Mouse (Mus musculus): Measurements from ENCODE around the gene BC107364.
"Not testable (repeated sequence)": the region's sequence is repeated elsewhere in the genome, so short reads cannot be mapped to it uniquely, and the experiment has no call there.

The BC107364 gene

GRCm38 (mm10) chr3:96451181-96451737, 847 bp downstream of the BC107364 start:
- not testable (repeated sequence) for DNase-seq (ENCODE audit: low spot score)

- not testable (repeated sequence) for DNase-seq (ENCODE audit: low spot score)
These were observed 1.6 kb downstream of the BC107364 start for GRCm38 (mm10) chr3:96450586-96450896.

DNA sequence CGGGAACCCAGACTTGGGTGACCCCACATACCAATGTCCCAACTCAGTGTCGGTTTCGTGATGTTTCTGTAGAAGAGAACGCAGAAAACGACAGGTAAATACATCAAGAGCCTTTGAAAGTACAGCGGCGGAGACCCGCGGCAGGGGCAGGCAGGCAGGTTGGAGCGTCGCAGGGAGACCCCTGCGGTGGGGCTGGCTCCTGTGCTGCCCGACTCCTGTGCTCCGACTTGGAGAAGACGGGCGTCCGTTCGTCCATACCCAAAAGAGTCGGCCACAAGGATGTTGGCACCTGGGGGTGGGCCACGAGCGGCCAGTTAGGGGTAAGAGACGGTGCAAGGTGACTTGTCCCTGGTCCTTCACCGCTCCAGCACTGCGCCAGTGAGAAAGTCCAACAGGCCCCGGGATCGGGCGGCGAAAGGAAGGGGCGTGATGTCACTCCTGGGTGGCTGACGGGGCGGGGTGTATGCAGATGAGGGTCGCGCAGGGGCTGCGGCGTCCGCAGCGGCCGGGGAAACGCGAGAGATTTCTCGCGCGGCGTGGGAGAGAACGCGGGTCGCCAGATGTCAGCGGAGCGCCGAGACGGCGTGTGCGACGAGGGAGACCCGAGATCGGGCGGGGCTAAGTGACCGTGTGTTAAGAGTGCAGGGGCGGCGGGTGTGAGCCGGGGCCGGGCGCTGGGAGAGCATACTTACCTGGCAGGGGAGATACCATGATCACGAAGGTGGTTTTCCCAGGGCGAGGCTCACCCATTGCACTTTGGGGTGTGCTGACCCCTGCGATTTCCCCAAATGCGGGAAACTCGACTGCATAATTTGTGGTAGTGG, 2.1 kb downstream of the BC107364 start:
- not testable (repeated sequence) for DNase-seq (ENCODE audit: low spot score)

GRCm38 (mm10) chr3:96445436-96445835, 6.7 kb downstream of the BC107364 start:
- no peak for DNase-seq (ENCODE audit: low spot score)

- peak; percentile 68 for DNase-seq (ENCODE audit: low spot score)
These were observed 11.5 kb downstream of the BC107364 start for GRCm38 (mm10) chr3:96440578-96440977.

DNA sequence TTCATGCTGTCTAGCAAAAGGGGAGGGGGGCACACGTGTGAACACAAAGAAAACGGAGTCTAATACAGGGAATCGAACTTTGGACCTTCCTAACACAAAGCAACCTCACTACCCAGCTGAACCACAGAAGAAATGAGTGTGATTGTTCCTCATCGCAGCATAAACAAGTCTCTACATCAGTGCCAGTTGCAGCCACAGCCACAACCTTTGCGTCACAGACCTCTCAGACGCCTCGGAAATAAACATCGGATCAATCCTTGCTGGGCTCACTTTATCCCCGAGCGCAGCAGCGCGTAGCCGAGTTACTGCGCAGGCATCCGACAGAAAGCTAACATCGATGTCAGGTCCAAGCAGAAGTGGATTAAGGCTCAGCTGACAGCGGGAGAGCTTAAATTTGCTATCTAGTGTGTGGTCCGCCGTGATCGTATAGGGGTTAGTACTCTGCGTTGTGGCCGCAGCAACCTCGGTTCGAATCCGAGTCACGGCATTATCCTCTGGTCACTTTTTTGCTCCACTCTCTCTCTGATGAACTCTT, 16.5 kb downstream of the BC107364 start:
- no peak for DNase-seq (ENCODE audit: low spot score)

- DNase-seq (ENCODE audit: low spot score), result no peak
These were observed 19.9 kb downstream of the BC107364 start for GRCm38 (mm10) chr3:96432207-96432606.

DNA sequence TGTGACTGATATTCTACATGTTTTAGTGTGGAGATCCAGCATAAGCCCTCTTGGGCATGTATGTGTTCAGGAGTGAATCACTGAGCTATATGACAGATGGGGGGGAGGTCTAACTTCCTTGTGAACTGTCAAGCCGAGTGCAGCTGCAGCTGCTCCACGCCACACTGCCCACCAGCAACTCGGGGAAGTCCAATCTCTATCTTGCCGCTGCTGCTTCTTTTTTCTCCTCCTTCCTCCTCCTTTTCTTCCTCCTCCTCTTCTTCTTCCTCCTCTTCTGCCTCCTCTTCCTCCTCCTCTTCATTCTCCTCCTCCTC, 22.3 kb downstream of the BC107364 start:
- DNase-seq (ENCODE audit: low spot score), result no peak

DNA sequence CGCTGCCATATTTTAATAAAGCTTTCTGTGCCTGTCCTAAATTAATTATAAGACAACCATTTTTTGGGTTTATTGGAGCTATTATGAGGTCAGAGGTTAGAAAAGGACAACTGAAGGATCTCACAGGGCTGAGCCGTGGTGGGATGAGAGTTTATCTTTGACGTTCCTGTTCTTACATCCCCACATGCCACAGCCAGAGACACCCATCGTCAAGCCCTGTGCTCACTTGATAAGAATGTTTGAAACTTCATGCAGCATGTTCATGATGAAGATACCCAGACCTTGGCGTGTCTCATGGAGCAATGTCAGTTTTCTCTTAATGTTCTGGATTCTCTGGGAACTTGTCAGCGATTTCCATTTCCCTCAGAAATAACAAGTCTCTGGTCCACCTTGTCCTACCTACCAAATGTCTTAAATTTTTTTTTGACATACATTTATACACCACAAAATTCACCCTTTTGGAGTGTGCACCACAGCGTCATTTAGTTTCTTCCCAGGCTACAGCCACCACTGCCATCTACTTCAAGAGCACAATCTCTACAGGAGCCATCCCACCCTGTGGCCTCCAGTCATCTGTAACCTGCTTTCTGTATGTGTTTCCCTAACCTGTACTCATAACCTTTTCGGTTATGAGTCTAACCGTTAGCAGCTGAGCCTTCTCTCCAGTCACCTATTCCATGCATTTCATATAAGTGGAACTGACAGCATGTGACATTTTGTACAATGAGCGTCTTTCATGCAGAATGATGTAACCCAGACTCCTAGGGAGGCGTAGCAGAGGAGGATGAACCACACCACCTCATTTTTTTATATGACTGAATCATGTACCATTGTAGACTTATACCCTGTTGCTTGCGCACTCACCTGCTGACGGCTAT, 22.9 kb downstream of the BC107364 start:
- DNase-seq (ENCODE audit: low spot score), result no peak

DNA sequence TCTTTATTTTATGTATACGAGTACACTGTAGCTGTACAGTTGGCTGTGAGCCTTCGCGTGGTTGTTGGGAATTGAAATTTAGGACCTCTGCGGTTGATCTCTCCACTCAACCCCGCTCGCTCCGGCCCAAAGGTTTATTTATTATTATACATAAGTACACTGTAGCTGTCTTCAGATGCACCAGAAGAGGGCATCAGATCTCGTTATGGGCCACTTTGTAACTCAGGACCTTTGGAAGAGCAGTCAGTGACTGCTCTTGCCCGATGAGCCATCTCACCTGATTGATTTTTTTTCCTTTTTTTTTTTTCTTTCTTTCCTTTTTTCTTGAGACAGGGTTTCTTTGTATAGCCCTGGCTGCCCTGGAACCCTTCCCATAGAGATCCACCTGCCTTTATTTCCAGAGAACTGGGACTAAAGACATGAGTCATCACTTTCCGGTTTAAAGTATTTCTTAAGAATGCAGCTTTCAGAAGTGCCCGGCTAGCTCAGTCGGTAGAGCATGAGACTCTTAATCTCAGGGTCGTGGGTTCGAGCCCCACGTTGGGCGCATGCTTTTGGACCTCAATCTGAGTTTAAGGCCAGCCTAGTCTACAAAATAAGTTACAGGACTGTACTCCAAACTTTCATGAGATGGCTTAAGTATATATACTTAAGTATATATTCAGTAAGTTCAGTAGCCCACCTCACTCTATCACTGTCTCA, 24.2 kb downstream of the BC107364 start:
- no peak for DNase-seq (ENCODE audit: low spot score)

DNA sequence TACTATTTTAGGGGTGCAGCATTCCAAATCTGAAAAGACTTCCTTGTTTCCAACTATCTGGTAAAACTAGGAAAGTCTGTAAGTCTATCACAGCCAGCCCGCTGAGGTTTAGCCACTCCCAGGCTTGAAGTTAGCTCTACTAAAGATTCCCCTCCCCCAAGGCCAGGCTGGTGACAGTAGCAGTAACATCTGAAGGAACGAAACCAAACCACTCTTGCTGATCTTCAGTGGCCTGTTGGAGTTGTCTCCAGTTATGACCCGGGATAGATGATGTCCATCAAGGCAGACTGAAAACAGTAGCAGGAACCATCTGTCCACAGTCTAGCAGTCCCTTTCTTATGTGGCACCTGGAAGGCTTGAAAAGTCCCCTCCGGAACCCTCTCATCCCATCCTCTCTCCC, 24.8 kb downstream of the BC107364 start:
- DNase-seq (ENCODE audit: low spot score), result no peak

DNA sequence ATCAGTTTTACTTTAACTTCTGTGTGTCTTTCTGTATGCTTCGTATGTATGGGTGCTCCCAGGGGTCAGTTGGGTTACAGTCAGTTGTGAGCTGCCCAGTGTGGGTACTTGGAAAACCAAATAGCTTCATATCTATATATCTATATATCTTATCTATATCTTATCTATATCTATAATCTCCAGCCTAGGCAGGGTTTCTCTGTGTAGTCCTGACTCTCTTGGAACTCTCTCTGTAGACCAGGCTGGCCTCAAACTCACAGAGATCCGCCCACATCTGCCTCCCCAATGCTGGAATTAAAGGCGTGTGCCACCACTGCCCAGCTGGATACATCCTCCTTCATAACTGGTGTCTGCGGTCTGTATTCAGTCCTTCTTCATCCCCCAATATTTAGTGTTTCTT, 25.8 kb downstream of the BC107364 start:
- DNase-seq (ENCODE audit: low spot score), result no peak

GRCm38 (mm10) chr3:96424447-96424846, 27.7 kb downstream of the BC107364 start:
- DNase-seq (ENCODE audit: low spot score), result not testable (repeated sequence)

GRCm38 (mm10) chr3:96423889-96424288, 28.2 kb downstream of the BC107364 start:
- no peak for DNase-seq (ENCODE audit: low spot score)

DNA sequence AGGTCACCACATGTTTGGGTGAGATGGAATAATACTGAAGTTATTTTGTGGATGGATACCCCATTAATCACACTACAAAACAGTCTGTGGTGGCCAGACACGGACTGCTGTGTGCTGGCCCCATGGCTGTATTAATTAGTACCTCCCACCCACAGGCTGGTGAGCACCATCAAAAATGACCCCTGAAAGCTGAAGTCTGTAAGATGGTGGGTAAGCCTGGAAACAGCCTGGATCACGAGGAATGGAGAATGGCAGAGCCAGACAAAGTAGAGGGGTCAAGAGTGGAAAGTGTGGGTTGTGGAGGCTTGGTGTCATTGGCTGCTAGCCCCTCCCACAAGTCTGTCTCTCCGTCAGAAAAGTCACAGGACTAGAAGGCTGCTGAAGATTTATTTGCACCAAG, 31.3 kb downstream of the BC107364 start:
- DNase-seq (ENCODE audit: low spot score), result no peak

DNA sequence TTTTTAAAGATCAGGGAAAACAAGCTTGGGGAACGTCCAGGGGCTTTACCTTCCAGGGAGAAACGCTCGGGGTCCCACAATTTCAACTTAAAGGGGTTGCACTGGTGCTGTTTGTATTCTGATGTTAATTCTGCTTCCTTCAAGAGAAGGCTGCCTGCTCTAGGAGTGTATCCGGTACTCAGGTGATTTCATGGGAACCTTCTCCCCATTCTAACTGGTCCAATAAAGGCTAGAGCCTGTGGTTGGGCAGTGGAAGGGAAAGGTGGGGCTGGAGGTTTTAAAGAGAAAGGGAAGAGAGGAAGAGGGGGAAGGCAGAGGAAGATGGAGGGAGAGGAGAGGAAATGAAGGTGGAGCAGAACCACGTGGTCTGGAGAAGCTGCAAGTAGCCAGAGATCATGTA, 33.2 kb downstream of the BC107364 start:
- not testable (repeated sequence) for DNase-seq (ENCODE audit: low spot score)

GRCm38 (mm10) chr3:96417850-96418815, 34.0 kb downstream of the BC107364 start:
- no peak for DNase-seq (ENCODE audit: low spot score)

GRCm38 (mm10) chr3:96416595-96416994, 35.5 kb downstream of the BC107364 start:
- DNase-seq (ENCODE audit: low spot score), result no peak

DNA sequence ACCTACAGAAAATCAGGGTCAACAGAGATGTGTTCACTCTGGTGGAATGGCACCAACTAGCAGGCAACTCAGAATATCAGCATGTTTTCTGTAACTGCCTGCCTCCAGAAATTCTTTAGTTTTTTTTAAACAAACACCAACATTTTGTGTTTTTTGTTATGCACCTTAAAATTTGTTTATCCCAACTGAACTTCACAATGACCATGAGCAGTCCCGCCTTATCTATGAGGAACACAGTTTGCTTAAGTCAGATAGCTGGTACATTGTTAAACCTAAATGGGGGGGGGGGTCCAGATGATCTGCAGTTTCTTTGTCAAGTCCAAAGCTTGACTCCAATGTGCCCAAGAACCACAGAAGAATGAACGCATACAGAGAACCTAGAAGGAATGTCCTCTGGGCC, 36.0 kb downstream of the BC107364 start:
- no peak for DNase-seq (ENCODE audit: low spot score)

GRCm38 (mm10) chr3:96414951-96415327, 37.2 kb downstream of the BC107364 start:
- no peak for DNase-seq (ENCODE audit: low spot score)

All from layer of hippocampus, adult 9-10 months (tissue).